Comparison of ENCODE assay signal across 8 mouse cellular contexts in genomic region chr9:50616766-50617603, GRCm38 (mm10). TPM values are rescaled to one million over a fixed set of nuclear protein-coding genes. Genes with fewer than 3 reads are reported as not detected.
DNase-seq lines count a peak whose midpoint lies in the region; ATAC-seq and TF ChIP-seq lines count a peak whose summit lies in the region.

TSS of gene Pih1d2 (plus strand) at chr9:50617321.
TSS of gene Nkapd1 (minus strand) at chr9:50617464.

- TF ChIP-seq POLR2A in heart, adult 2 months (IDR thresholded peaks at IDR 0.05; ENCODE audit: insufficient read depth, low read depth, low read length): peak; percentile 66; the same call in 1 of the 2 replicates
- TF ChIP-seq POLR2A in limb, embryonic 14.5 days (IDR thresholded peaks at IDR 0.05; ENCODE audit: borderline replicate concordance, extremely low read depth, insufficient read depth, insufficient read length): 0 out of 2 replicates have a peak, but pooled peaks have one; percentile 8

- H3K9ac ChIP-seq in embryonic facial prominence, embryonic 13.5 days: peak within 1 kb of the TSS; percentile 97
- H3K9ac ChIP-seq in heart, adult 2 months (ENCODE audit: low read depth, low read length): peak within 1 kb of the TSS; percentile 80
- peak within 1 kb of the TSS; percentile 87 for H3K9ac ChIP-seq in limb, embryonic 14.5 days (ENCODE audit: low read depth, low read length, severe bottlenecking)
- H3K9ac ChIP-seq in midbrain, postnatal 0 days (replicated peaks; ENCODE audit: low read length, poor library complexity, severe bottlenecking): peak within 1 kb of the TSS; percentile 84

- H3K4me1 ChIP-seq in embryonic facial prominence, embryonic 13.5 days: peaks cover 15% of the 10 kb centered on the region
- no peaks in the 10 kb centered on the region; the same call in 1 of the 2 replicates for H3K4me1 ChIP-seq in heart, adult 2 months (ENCODE audit: control insufficient read depth, insufficient read depth, low read length)
- H3K4me1 ChIP-seq in limb, embryonic 14.5 days (ENCODE audit: control insufficient read depth, insufficient read depth, low read length): peaks cover 8% of the 10 kb centered on the region
- peaks cover 6% of the 10 kb centered on the region; the same call in 1 of the 2 replicates for H3K4me1 ChIP-seq in midbrain, postnatal 0 days (ENCODE audit: insufficient read depth, low read length)

- under 1% methylated on average over 77 of the region's 81 CpGs for WGBS in embryonic facial prominence, embryonic 13.5 days
- under 1% methylated on average over 81 of the region's 81 CpGs for WGBS in heart, adult 2 months
- under 1% methylated on average over 68 of the region's 81 CpGs for WGBS in limb, embryonic 14.5 days
- under 1% methylated on average over 80 of the region's 81 CpGs for WGBS in midbrain, postnatal 0 days

- H3K4me2 ChIP-seq in embryonic facial prominence, embryonic 13.5 days: peak within 1 kb of the TSS; percentile 77
- peak within 1 kb of the TSS; percentile 74 for H3K4me2 ChIP-seq in limb, embryonic 14.5 days (replicated peaks; ENCODE audit: low read depth, low read length, severe bottlenecking)
- peak within 1 kb of the TSS; percentile 69 for H3K4me2 ChIP-seq in midbrain, postnatal 0 days (ENCODE audit: low read depth, low read length, poor library complexity, severe bottlenecking)

- no peaks in the 10 kb centered on the region for H3K27me3 ChIP-seq in embryonic facial prominence, embryonic 13.5 days
- H3K27me3 ChIP-seq in heart, adult 2 months (ENCODE audit: control insufficient read depth, insufficient read depth, low read length): no peaks in the 10 kb centered on the region
- no peaks in the 10 kb centered on the region for H3K27me3 ChIP-seq in limb, embryonic 14.5 days (ENCODE audit: control insufficient read depth, insufficient read depth, low read length)
- no peaks in the 10 kb centered on the region for H3K27me3 ChIP-seq in midbrain, postnatal 0 days (ENCODE audit: insufficient read depth, low read length)

- peak within 1 kb of the TSS; percentile 96 for H3K27ac ChIP-seq in embryonic facial prominence, embryonic 13.5 days
- H3K27ac ChIP-seq in heart, adult 2 months: peak within 1 kb of the TSS; percentile 87
- H3K27ac ChIP-seq in limb, embryonic 14.5 days (replicated peaks; ENCODE audit: low read depth, low read length): peak within 1 kb of the TSS; percentile 89
- H3K27ac ChIP-seq in midbrain, postnatal 0 days (ENCODE audit: low read depth, low read length): peak within 1 kb of the TSS; percentile 97

- peaks cover 1% of the 10 kb centered on the region; the same call in 1 of the 2 replicates for H3K79me2 ChIP-seq in heart, adult 2 months (replicated peaks; ENCODE audit: control insufficient read depth, insufficient read depth, low read length)

- peak; percentile 92 for DNase-seq in 3134 (ENCODE audit: extremely low read depth, insufficient read length, low spot score)
- DNase-seq in adrenal gland, postnatal 36 days: peak; percentile 88 to 91
- peak; percentile 91 to 92 for DNase-seq in heart, adult 2 months
- DNase-seq in kidney, adult 8-10 months: peak; percentile 87 to 92
- peak; percentile 92 for DNase-seq in limb, embryonic 14.5 days (ENCODE audit: low spot score)
- DNase-seq in midbrain, postnatal 0 days (ENCODE audit: low spot score): peak; percentile 93
- DNase-seq in spleen, postnatal 14 days (ENCODE audit: low spot score in 2 of 2): peak; percentile 76 to 88

- peak within 1 kb of the TSS; percentile 100 for H3K4me3 ChIP-seq in embryonic facial prominence, embryonic 13.5 days
- H3K4me3 ChIP-seq in heart, adult 2 months: peak within 1 kb of the TSS; percentile 87
- H3K4me3 ChIP-seq in limb, embryonic 14.5 days (replicated peaks; ENCODE audit: low read length): peak within 1 kb of the TSS; percentile 67
- peak within 1 kb of the TSS; percentile 79 for H3K4me3 ChIP-seq in midbrain, postnatal 0 days (ENCODE audit: low read depth, low read length)

- TF ChIP-seq EP300 in heart, adult 2 months (IDR thresholded peaks at IDR 0.05; ENCODE audit: insufficient read depth, low read depth, low read length): peak; percentile 60; the same call in 1 of the 2 replicates

- peak; percentile 93 for ATAC-seq in embryonic facial prominence, embryonic 13.5 days (ENCODE audit: insufficient number of reproducible peaks, insufficient read depth, low FRiP score, low TSS enrichment, low read depth)
- ATAC-seq in limb, embryonic 14.5 days (ENCODE audit: low FRiP score, low read depth): peak; percentile 94
- ATAC-seq in midbrain, postnatal 0 days (ENCODE audit: low FRiP score): peak; percentile 93

- H3K9me3 ChIP-seq in embryonic facial prominence, embryonic 13.5 days: no peaks in the 10 kb centered on the region
- H3K9me3 ChIP-seq in limb, embryonic 14.5 days (ENCODE audit: control insufficient read depth, low read length): no peaks in the 10 kb centered on the region
- no peaks in the 10 kb centered on the region for H3K9me3 ChIP-seq in midbrain, postnatal 0 days (ENCODE audit: low read length)

- TF ChIP-seq CTCF in heart, adult 2 months (IDR thresholded peaks at IDR 0.05): peak; percentile 13
- TF ChIP-seq CTCF in midbrain, postnatal 0 days (IDR thresholded peaks at IDR 0.05): peak; percentile 33; the same call in 1 of the 2 replicates

- H3K36me3 ChIP-seq in embryonic facial prominence, embryonic 13.5 days: peaks cover 31% of the 10 kb centered on the region
- peaks cover 9% of the 10 kb centered on the region for H3K36me3 ChIP-seq in heart, adult 2 months (ENCODE audit: control insufficient read depth, insufficient read depth, low read length)
- peaks cover 31% of the 10 kb centered on the region for H3K36me3 ChIP-seq in limb, embryonic 14.5 days (ENCODE audit: control insufficient read depth, insufficient read depth, low read length)
- H3K36me3 ChIP-seq in midbrain, postnatal 0 days (ENCODE audit: insufficient read depth, low read length): peaks cover 21% of the 10 kb centered on the region; the same call in 1 of the 2 replicates

- intact Hi-C loops in heart, adult 2 months (cut with DNase I): no loop called here

RNA-seq across cellular contexts. Expression of gene Pih1d2, which starts in this region (rescaled TPM):
- 1 to 10 TPM; 2.2 to 2.3 TPM for total RNA-seq in adrenal gland, postnatal 36 days (2021)
- 2.7 and 3.7 TPM in 2 replicates for polyA plus RNA-seq in embryonic facial prominence, embryonic 13.5 days (2015; fragmentation: Nextera tagmentation; extraction: Ambion mirVana)
- total RNA-seq in heart, adult 2 months (2021): under 1 TPM in 1 of 2 experiments, not detected in 1; 0.31 TPM
- polyA plus RNA-seq in heart, adult 2 months (2012; rRNA removed): 0.50 and 0.66 TPM in 2 replicates
- polyA plus RNA-seq in limb, embryonic 14.5 days (2012; rRNA removed): 2.2 and 2.3 TPM in 2 replicates
- polyA plus RNA-seq in limb, embryonic 14.5 days (2014; fragmentation: Nextera tagmentation; extraction: Ambion mirVana): 2.5 and 3.2 TPM in 2 replicates
- total RNA-seq in midbrain, postnatal 0 days (2014; rRNA removed): 1.3 and 15.0 TPM in 2 replicates
- 3.3 and 6.1 TPM in 2 replicates for polyA plus RNA-seq in midbrain, postnatal 0 days (2015; fragmentation: Nextera tagmentation; extraction: Ambion mirVana)

RNA-seq across cellular contexts. Expression of gene Nkapd1, which starts in this region (rescaled TPM):
- 10 to 100 TPM; 19.5 to 26.4 TPM for total RNA-seq in adrenal gland, postnatal 36 days (2021)
- polyA plus RNA-seq in embryonic facial prominence, embryonic 13.5 days (2015; fragmentation: Nextera tagmentation; extraction: Ambion mirVana): 28.6 and 30.1 TPM in 2 replicates
- 10 to 100 TPM; 11.9 to 13.2 TPM for total RNA-seq in heart, adult 2 months (2021)
- polyA plus RNA-seq in heart, adult 2 months (2012; rRNA removed): 3.1 and 4.6 TPM in 2 replicates
- polyA plus RNA-seq in limb, embryonic 14.5 days (2012; rRNA removed): 18.1 and 20.4 TPM in 2 replicates
- 27.7 and 27.8 TPM in 2 replicates for polyA plus RNA-seq in limb, embryonic 14.5 days (2014; fragmentation: Nextera tagmentation; extraction: Ambion mirVana)
- total RNA-seq in midbrain, postnatal 0 days (2014; rRNA removed): 10.9 and 19.3 TPM in 2 replicates
- 18.7 and 22.5 TPM in 2 replicates for polyA plus RNA-seq in midbrain, postnatal 0 days (2015; fragmentation: Nextera tagmentation; extraction: Ambion mirVana)

Comparison
In these comparisons a context has a peak if more than half of its experiments do, and no peak if none do; other contexts are left out.
1. Peak in every context shown above with its lines: DNase-seq, ATAC-seq, H3K4me3 ChIP-seq and H3K27ac ChIP-seq.